In the genomic region with DNA sequence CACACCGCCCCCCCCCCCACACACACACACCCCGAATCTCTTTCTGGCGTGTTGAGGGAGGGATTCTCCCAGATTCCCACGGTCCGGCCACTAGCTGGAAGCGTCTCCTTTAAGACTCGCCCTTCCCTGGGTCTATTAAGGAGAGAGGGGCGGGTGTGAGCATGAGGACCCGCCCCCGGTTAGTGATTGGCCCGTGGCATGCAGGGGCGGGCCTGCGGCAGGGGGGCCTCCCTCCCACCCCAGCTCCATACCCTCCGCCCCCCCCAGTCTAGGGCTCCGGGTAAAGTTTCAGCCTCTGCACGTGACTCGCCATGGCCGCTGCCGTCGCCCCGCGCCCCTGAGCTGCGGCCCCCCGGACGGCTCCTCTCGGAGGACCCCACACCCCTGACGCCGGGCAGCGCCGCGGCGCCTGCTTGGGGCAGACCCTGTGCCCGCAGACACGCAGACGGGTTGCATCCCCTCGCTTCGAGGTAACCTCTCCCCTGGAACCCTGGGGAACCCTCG, we compare ENCODE assay signal across 8 mouse cellular contexts. TPM values are rescaled to one million over a fixed set of nuclear protein-coding genes. Genes with fewer than 3 reads are reported as not detected.
DNase-seq lines count a peak whose midpoint lies in the region; ATAC-seq and TF ChIP-seq lines count a peak whose summit lies in the region.

No protein-coding gene starts in this region.

- intact Hi-C loops in left cerebral cortex, adult 2 months (cut with DNase I) = no loop called here

- H3K9me3 ChIP-seq in hindbrain, embryonic 14.5 days (ENCODE audit: control insufficient read depth, low read length) = no peaks in the 10 kb centered on the region
- no peaks in the 10 kb centered on the region for H3K9me3 ChIP-seq in liver, embryonic 11.5 days (ENCODE audit: control insufficient read depth, low read length)

- peak overlapping the region; percentile 59 for H3K9ac ChIP-seq in hindbrain, embryonic 14.5 days
- H3K9ac ChIP-seq in liver, embryonic 11.5 days (ENCODE audit: low read depth, low read length) = peak overlapping the region; percentile 74

- no peak for TF ChIP-seq CTCF in left cerebral cortex, adult 2 months (IDR thresholded peaks at IDR 0.05)

- H3K27ac ChIP-seq in left cerebral cortex, adult 2 months = peak overlapping the region; percentile 80
- H3K27ac ChIP-seq in hindbrain, embryonic 14.5 days = peak overlapping the region; percentile 10; the same call in 1 of the 2 replicates
- peak overlapping the region; percentile 54 for H3K27ac ChIP-seq in liver, embryonic 11.5 days (ENCODE audit: low read depth, low read length)

- under 1% methylated on average over 36 of the region's 38 CpGs for WGBS in hindbrain, embryonic 14.5 days
- WGBS in liver, embryonic 11.5 days = under 1% methylated on average over 38 of the region's 38 CpGs

- peak in 1 of 2 experiments; percentile 75 for DNase-seq in left cerebral cortex, adult 2 months (ENCODE audit: extremely low spot score in 1 of 2, low spot score in 2 of 2)
- no peak for DNase-seq in left cerebral cortex, adult 11 months (ENCODE audit: low spot score)
- DNase-seq in cerebellum, adult 9-11 months = peak; percentile 84
- DNase-seq in gastrocnemius, adult 18-20 months (ENCODE audit: low spot score) = peak; percentile 91
- peak; percentile 82 for DNase-seq in hindbrain, embryonic 14.5 days (ENCODE audit: low spot score)
- peak; percentile 84 for DNase-seq in liver, embryonic 11.5 days (ENCODE audit: low spot score)
- peak; percentile 92 for DNase-seq in splenic B cell, adult 2 months (ENCODE audit: low read depth, low spot score)

- no peaks in the 10 kb centered on the region for H3K36me3 ChIP-seq in hindbrain, embryonic 14.5 days (replicated peaks; ENCODE audit: control insufficient read depth, insufficient read depth)
- H3K36me3 ChIP-seq in liver, embryonic 11.5 days (ENCODE audit: control insufficient read depth, insufficient read depth, low read length) = 0 out of 2 replicates have a peak, but pooled peaks cover 2% of the 10 kb centered on the region
- H3K36me3 ChIP-seq in splenic B cell, adult 2 months (ENCODE audit: control insufficient read depth, insufficient read depth, low read length, poor library complexity, severe bottlenecking) = no peaks in the 10 kb centered on the region

- no peaks in the 10 kb centered on the region for H3K27me3 ChIP-seq in hindbrain, embryonic 14.5 days (ENCODE audit: control insufficient read depth, insufficient read depth, low read length)
- peaks cover 52% of the 10 kb centered on the region for H3K27me3 ChIP-seq in liver, embryonic 11.5 days (replicated peaks; ENCODE audit: control insufficient read depth, insufficient read depth, low read length)
- H3K27me3 ChIP-seq in splenic B cell, adult 2 months (ENCODE audit: control insufficient read depth, insufficient read depth, low read length, poor library complexity, severe bottlenecking) = no peaks in the 10 kb centered on the region

- peak; percentile 89 for ATAC-seq in hindbrain, embryonic 14.5 days (ENCODE audit: low FRiP score)
- peak; percentile 92 for ATAC-seq in liver, embryonic 11.5 days (replicated peaks; ENCODE audit: low FRiP score)
- peak; percentile 49 for ATAC-seq in monocyte, adult 5-6 weeks (replicated peaks; ENCODE audit: insufficient number of reproducible peaks, low FRiP score, low TSS enrichment, poor library complexity, severe bottlenecking)

- peak overlapping the region; percentile 83 for H3K4me2 ChIP-seq in hindbrain, embryonic 14.5 days (replicated peaks)
- peak overlapping the region; percentile 97 for H3K4me2 ChIP-seq in liver, embryonic 11.5 days

- peaks cover 65% of the 10 kb centered on the region for H3K4me1 ChIP-seq in hindbrain, embryonic 14.5 days (replicated peaks; ENCODE audit: control insufficient read depth, insufficient read depth, low read length)
- H3K4me1 ChIP-seq in liver, embryonic 11.5 days (replicated peaks; ENCODE audit: control insufficient read depth, insufficient read depth, low read length) = peaks cover 70% of the 10 kb centered on the region

- peak overlapping the region; percentile 57 for H3K4me3 ChIP-seq in left cerebral cortex, adult 2 months
- peak overlapping the region; percentile 47 for H3K4me3 ChIP-seq in hindbrain, embryonic 14.5 days (replicated peaks; ENCODE audit: low read length)
- peak overlapping the region; percentile 72 for H3K4me3 ChIP-seq in liver, embryonic 11.5 days (ENCODE audit: low read depth, low read length)

RNA-seq across cellular contexts. Expression of a gene that starts 9.8 kb away (rescaled TPM):
- 10 to 100 TPM; 14.0 to 18.7 TPM for total RNA-seq in left cerebral cortex, adult 2 months (2021)
- total RNA-seq in gastrocnemius, adult 18-20 months (2021) = 10 to 100 TPM; 12.9 to 13.2 TPM
- polyA plus RNA-seq in hindbrain, embryonic 14.5 days (2014; fragmentation: Nextera tagmentation; extraction: Ambion mirVana) = 18.4 and 18.7 TPM in 2 replicates
- 18.6 and 20.1 TPM in 2 replicates for polyA plus RNA-seq in liver, embryonic 11.5 days (2014; fragmentation: Nextera tagmentation; extraction: Ambion mirVana)
- total RNA-seq in monocyte, adult 5-6 weeks (2017) = 61.0 to 76.9 TPM (median 62.9 TPM) in 3 replicates

RNA-seq across cellular contexts. Expression of a gene that starts 29.9 kb away (rescaled TPM):
- under 1 TPM; 0.35 to 0.36 TPM for total RNA-seq in left cerebral cortex, adult 2 months (2021)
- under 1 TPM; 0.09 to 0.26 TPM for total RNA-seq in gastrocnemius, adult 18-20 months (2021)
- 4.3 and 5.2 TPM in 2 replicates for polyA plus RNA-seq in hindbrain, embryonic 14.5 days (2014; fragmentation: Nextera tagmentation; extraction: Ambion mirVana)
- polyA plus RNA-seq in liver, embryonic 11.5 days (2014; fragmentation: Nextera tagmentation; extraction: Ambion mirVana) = 96.3 and 114 TPM in 2 replicates
- total RNA-seq in monocyte, adult 5-6 weeks (2017) = 0.67 to 1.7 TPM (median 0.75 TPM) in 3 replicates

RNA-seq across cellular contexts. Expression of a gene that starts 45.4 kb away (rescaled TPM):
- 1 to 10 TPM; 1.4 to 3.2 TPM for total RNA-seq in left cerebral cortex, adult 2 months (2021)
- not detected for total RNA-seq in gastrocnemius, adult 18-20 months (2021)
- 0.60 and 1.4 TPM in 2 replicates for polyA plus RNA-seq in hindbrain, embryonic 14.5 days (2014; fragmentation: Nextera tagmentation; extraction: Ambion mirVana)
- 0.21 and 0.22 TPM in 2 replicates for polyA plus RNA-seq in liver, embryonic 11.5 days (2014; fragmentation: Nextera tagmentation; extraction: Ambion mirVana)
- not detected in 3 replicates for total RNA-seq in monocyte, adult 5-6 weeks (2017)

Comparison
In these comparisons a context has a peak if more than half of its experiments do, and no peak if none do; other contexts are left out.
1. H3K27ac ChIP-seq: peak in every context shown above with its lines; median percentile 80 in left cerebral cortex, adult 2 months; 54 in liver, embryonic 11.5 days; 10 in hindbrain, embryonic 14.5 days.